Mouse (Mus musculus) small intestine, adult 2 months (tissue): Measurements from ENCODE around the gene Mettl7a1. TPM values are rescaled to one million over a fixed set of nuclear protein-coding genes. Genes with fewer than 3 reads are reported as not detected.

ENCODE experiments used
- H3K27ac ChIP-seq: fragments of 200-500 bp; 2 replicates; pipeline ENCODE4 v1.5.1; 2012; ENCODE audit warnings: low read depth, low read length, control low read depth, inconsistent platforms; ENCODE audit not compliant: insufficient read depth
- H3K27me3 ChIP-seq: fragments of 200-500 bp; 2 replicates; pipeline ENCODE4 v1.6.1; 2012; ENCODE audit warnings: mild to moderate bottlenecking, moderate library complexity, low read length, inconsistent platforms; ENCODE audit not compliant: control insufficient read depth, insufficient read depth
- H3K36me3 ChIP-seq: fragments of 200-500 bp; 2 replicates; pipeline ENCODE4 v1.6.1; 2012; ENCODE audit warnings: mild to moderate bottlenecking, low read length, control low read depth, inconsistent platforms; ENCODE audit not compliant: control insufficient read depth, insufficient read depth
- H3K4me1 ChIP-seq: fragments of 200-500 bp; 2 replicates; pipeline ENCODE4 v1.6.1; 2012; ENCODE audit warnings: low read length, inconsistent platforms, mixed read lengths; ENCODE audit not compliant: control insufficient read depth, insufficient read depth, insufficient read length
- H3K4me3 ChIP-seq: fragments of 200-500 bp; 2 replicates; pipeline ENCODE4 v1.5.1; 2012; ENCODE audit warnings: low read depth, mild to moderate bottlenecking, control low read depth, inconsistent platforms, low read length, moderate library complexity
- CTCF ChIP-seq: fragments of 200-500 bp; IDR thresholded peaks from 2 replicates; pipeline ENCODE4 v1.5.1; 2012; ENCODE audit warnings: low read depth, mild to moderate bottlenecking, control low read depth, inconsistent platforms, low read length, moderate library complexity, mixed read lengths; ENCODE audit not compliant: insufficient replicate concordance, insufficient read length; ENCODE audit errors: extremely low read depth
- POLR2A ChIP-seq: fragments of 200-500 bp; IDR thresholded peaks from 2 replicates; pipeline ENCODE4 v1.6.1; 2012; ENCODE audit warnings: low read depth, mild to moderate bottlenecking, control low read depth, inconsistent platforms, low read length, moderate library complexity
- WGBS: fragments of 180-500 bp; shearing (Covaris S2); methylation state at CpG from one replicate; pipeline ENCODE4 v1.1.7; 2018; 5-methylcytosine and 5-hydroxymethylcytosine counted together
- polyA plus RNA-seq: library from polyadenylated mRNA; depleted of rRNA; stranded (reverse); fragments of >200 nt; gene quantifications from 2 replicates; pipeline ENCODE4 v1.2.3, GENCODE M21; 2012

The Mettl7a1 gene
- polyA plus RNA-seq, 1 experiment: 16.4 TPM

DNA sequence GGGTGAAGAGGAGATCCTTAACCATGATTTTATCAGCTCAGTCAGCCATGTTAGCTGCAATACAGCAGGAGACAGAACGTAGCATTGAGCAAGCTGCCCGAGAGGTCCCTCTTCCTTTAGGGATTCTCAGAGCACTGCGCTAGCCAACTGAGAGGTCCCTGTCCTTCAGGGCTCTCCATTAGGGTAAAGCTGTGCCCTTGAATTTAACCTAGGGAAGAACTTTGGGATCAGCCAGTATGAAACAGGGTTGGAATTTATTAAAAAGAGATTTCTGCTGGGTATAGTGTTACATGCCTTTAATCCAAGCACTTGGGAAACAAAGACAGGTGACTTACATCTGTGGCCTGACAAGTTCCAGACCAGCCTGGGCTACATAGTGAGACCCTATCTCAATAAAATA lies 26.4 kb upstream of the Mettl7a1 start:
- no peaks in the 10 kb centered on the region for H3K36me3 ChIP-seq
- no peaks in the 10 kb centered on the region for H3K27me3 ChIP-seq
- 89% methylated on average over 3 of the region's 3 CpGs for WGBS
- no peak for TF ChIP-seq POLR2A
- TF ChIP-seq CTCF: no peak
- no peak overlapping the region for H3K4me3 ChIP-seq
- H3K27ac ChIP-seq: no peak overlapping the region
- no peaks in the 10 kb centered on the region for H3K4me1 ChIP-seq

- Histone ChIP-seq H3K4me1 (no peaks in the 10 kb centered on the region), H3K36me3 (no peaks in the 10 kb centered on the region), H3K27me3 (no peaks in the 10 kb centered on the region), H3K4me3 (no peak within 1 kb of the TSS), H3K27ac (no peak within 1 kb of the TSS)
- whole genome bisulfite sequencing: 96% methylated on average over 20 of the region's 20 CpGs
- no peak for TF ChIP-seq POLR2A
- no peak for TF ChIP-seq CTCF
Measured at GRCm38 (mm10) chr15:100280626-100281025, 23.3 kb upstream of the Mettl7a1 start, which contains the start of gene Tmprss12. Tmprss12 (plus strand) TSS chr15:100280837.

GRCm38 (mm10) chr15:100288980-100289379 lies 15.0 kb upstream of the Mettl7a1 start:
- Histone ChIP-seq H3K36me3 (no peaks in the 10 kb centered on the region), H3K4me1 (no peaks in the 10 kb centered on the region), H3K27me3 (no peaks in the 10 kb centered on the region), H3K4me3 (no peak overlapping the region), H3K27ac (no peak overlapping the region)
- 71% methylated on average over 6 of the region's 6 CpGs for WGBS
- no peak for TF ChIP-seq POLR2A
- no peak for TF ChIP-seq CTCF

DNA sequence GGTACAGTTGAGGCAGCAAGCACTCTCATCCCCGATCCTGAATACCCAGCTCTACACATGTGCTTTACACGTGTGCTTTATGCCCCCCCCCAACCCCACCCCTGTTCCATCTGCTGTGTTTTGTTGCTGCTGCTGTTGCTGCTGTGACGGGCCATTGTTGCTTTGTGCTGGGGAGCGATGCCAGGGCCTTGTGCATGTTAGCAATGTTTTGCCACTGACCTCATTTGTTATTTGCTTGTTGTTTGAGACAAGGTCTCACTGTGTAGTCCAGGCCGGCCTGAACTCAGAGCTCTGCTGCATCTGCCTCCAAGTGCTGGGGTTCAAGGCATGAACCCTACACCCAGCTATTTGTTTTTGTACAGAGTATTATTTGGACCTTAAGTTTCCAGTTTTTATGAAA lies 13.1 kb upstream of the Mettl7a1 start:
- TF ChIP-seq POLR2A: no peak
- TF ChIP-seq CTCF: no peak
- H3K4me3 ChIP-seq: no peak overlapping the region
- no peaks in the 10 kb centered on the region for H3K4me1 ChIP-seq
- no peaks in the 10 kb centered on the region for H3K36me3 ChIP-seq
- no peak overlapping the region for H3K27ac ChIP-seq
- 83% methylated on average over 5 of the region's 5 CpGs for whole genome bisulfite sequencing
- no peaks in the 10 kb centered on the region for H3K27me3 ChIP-seq

GRCm38 (mm10) chr15:100292326-100292725 lies 11.6 kb upstream of the Mettl7a1 start:
- Histone ChIP-seq H3K4me1 (no peaks in the 10 kb centered on the region), H3K27me3 (no peaks in the 10 kb centered on the region), H3K27ac (no peak overlapping the region), H3K36me3 (no peaks in the 10 kb centered on the region), H3K4me3 (no peak overlapping the region)
- WGBS: 66% methylated on average over 7 of the region's 7 CpGs
- TF ChIP-seq POLR2A (no peak), CTCF (no peak)

DNA sequence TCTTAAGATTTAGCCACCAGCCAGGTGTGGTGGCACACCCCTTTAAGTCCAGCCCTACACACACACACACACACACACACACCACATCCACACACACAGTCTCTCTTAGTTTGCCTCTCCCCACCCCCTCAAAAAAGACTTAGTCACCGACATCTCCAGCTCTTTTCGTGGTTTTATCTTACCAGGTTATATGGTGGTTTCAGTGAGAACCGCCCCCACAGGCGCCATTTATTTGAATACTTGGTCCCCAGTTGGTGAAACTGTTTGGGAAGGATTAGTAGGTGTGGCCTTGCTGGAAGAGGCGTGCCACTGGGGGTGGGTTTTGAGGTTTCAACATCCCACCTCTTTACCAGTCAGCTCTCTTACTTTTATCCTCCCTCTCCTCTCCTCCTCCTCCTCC lies 6.1 kb upstream of the Mettl7a1 start:
- no peaks in the 10 kb centered on the region for H3K4me1 ChIP-seq
- no peak overlapping the region for H3K27ac ChIP-seq
- WGBS: 93% methylated on average over 5 of the region's 5 CpGs
- H3K36me3 ChIP-seq: no peaks in the 10 kb centered on the region
- no peak overlapping the region for H3K4me3 ChIP-seq
- H3K27me3 ChIP-seq: no peaks in the 10 kb centered on the region
- TF ChIP-seq CTCF (no peak), POLR2A (no peak)

DNA sequence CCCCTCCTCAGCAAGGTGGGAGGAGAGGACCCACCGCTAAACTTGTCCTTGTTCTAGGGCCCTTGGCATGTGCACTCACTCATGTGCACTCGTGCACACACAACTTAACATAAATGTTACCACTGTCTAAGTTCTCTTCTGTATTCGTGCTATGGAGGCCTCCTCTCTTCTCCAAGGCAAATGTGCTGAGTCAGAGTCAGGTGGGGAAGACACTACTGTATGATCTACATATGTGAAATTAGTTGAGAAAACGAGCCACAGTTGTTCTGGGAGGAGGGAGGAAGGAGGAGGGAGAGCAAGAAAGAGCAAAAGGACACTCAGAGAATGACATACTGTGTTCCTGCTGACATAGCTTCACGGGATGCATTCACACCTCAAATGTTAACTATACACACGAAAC lies 3.4 kb upstream of the Mettl7a1 start:
- no peak overlapping the region for H3K27ac ChIP-seq
- no peaks in the 10 kb centered on the region for H3K4me1 ChIP-seq
- no peaks in the 10 kb centered on the region for H3K36me3 ChIP-seq
- H3K4me3 ChIP-seq: no peak overlapping the region
- TF ChIP-seq CTCF: no peak
- 68% methylated on average over 6 of the region's 6 CpGs for WGBS
- H3K27me3 ChIP-seq: no peaks in the 10 kb centered on the region

DNA sequence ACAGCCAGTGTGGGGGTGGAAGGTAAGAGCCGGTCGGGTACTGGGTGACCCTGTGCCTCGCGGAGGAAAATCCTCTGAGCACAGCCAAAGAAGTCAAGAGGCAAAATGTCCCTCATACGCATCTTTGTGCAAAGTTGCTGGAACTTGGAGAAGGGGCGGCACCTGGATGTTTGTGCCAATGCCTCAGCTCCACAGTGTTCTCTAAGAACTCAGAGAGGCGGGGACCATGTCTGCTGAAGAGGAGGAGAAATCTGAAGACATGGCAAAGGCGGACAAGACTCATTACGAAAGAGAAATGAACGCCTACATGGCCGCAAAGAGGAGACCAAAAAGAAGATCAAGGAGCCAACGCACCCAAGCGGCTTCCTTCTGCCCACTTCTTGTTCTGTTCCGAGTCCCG lies 2.4 kb upstream of the Mettl7a1 start:
- H3K4me3 ChIP-seq: no peak overlapping the region
- no peaks in the 10 kb centered on the region for H3K27me3 ChIP-seq
- 92% methylated on average over 15 of the region's 15 CpGs for WGBS
- TF ChIP-seq POLR2A (no peak), CTCF (no peak)
- no peaks in the 10 kb centered on the region for H3K4me1 ChIP-seq
- no peaks in the 10 kb centered on the region for H3K36me3 ChIP-seq
- no peak overlapping the region for H3K27ac ChIP-seq
